34 mouse cellular contexts compared by ENCODE assay signal in genomic region chr15:28178951-28179350, GRCm38 (mm10). TPM values are rescaled to one million over a fixed set of nuclear protein-coding genes. Genes with fewer than 3 reads are reported as not detected.
"Had no signal": no experiment of that assay in that cellular context is flagged by ENCODE, and none has a peak within 500 bp of the region (broad histone marks: within the 10 kb centered on the region; RNA-seq: fewer than 3 reads in every experiment).

No protein-coding gene starts in this region.

- H3K4me2 ChIP-seq: limb, embryonic 12.5 days; limb, embryonic 13.5 days; limb, embryonic 15.5 days; liver, embryonic 11.5 days; liver, embryonic 12.5 days; liver, embryonic 13.5 days; liver, embryonic 15.5 days; lung, embryonic 14.5 days; lung, embryonic 15.5 days; midbrain, embryonic 11.5 days; midbrain, embryonic 12.5 days; midbrain, embryonic 13.5 days; midbrain, embryonic 15.5 days; neural tube, embryonic 12.5 days; neural tube, embryonic 13.5 days had no signal

- H3K4me3 ChIP-seq: limb, embryonic 10.5 days; limb, embryonic 12.5 days; limb, embryonic 13.5 days; limb, embryonic 15.5 days; liver, embryonic 12.5 days; liver, embryonic 13.5 days; liver, embryonic 15.5 days; lung, embryonic 15.5 days; megakaryocyte, embryonic 14.5 days; midbrain, embryonic 10.5 days; midbrain, embryonic 12.5 days; midbrain, embryonic 13.5 days; midbrain, embryonic 15.5 days; myocyte; neural tube, embryonic 12.5 days; neural tube, embryonic 13.5 days had no signal

- H3K27ac ChIP-seq: limb, embryonic 10.5 days; limb, embryonic 12.5 days; limb, embryonic 13.5 days; limb, embryonic 15.5 days; liver, embryonic 12.5 days; liver, embryonic 13.5 days; liver, embryonic 14.5 days; liver, embryonic 15.5 days; lung, embryonic 15.5 days; macrophage; midbrain, embryonic 10.5 days; midbrain, embryonic 12.5 days; midbrain, embryonic 13.5 days; midbrain, embryonic 15.5 days; neural tube, embryonic 12.5 days; neural tube, embryonic 13.5 days had no signal

- H3K9me3 ChIP-seq: limb, embryonic 10.5 days; limb, embryonic 12.5 days; limb, embryonic 13.5 days; limb, embryonic 15.5 days; liver, embryonic 12.5 days; liver, embryonic 13.5 days; liver, embryonic 15.5 days; lung, embryonic 15.5 days; megakaryocyte, embryonic 14.5 days; midbrain, embryonic 10.5 days; midbrain, embryonic 12.5 days; midbrain, embryonic 13.5 days; midbrain, embryonic 15.5 days; neural tube, embryonic 12.5 days; neural tube, embryonic 13.5 days had no signal

- DNase-seq: left cerebral cortex, postnatal 4 days; liver; liver, embryonic 13.5 days; liver, postnatal 0 days; lung, adult 2 months; lung, postnatal 14 days; lung, postnatal 4 days; midbrain, embryonic 14.5 days had no signal

- H3K27me3 ChIP-seq: limb, embryonic 15.5 days; liver, embryonic 12.5 days; liver, embryonic 13.5 days; liver, embryonic 15.5 days; lung, embryonic 15.5 days; midbrain, embryonic 15.5 days had no signal

- H3K36me3 ChIP-seq: limb, embryonic 10.5 days; limb, embryonic 12.5 days; limb, embryonic 13.5 days; limb, embryonic 15.5 days; liver, embryonic 12.5 days; liver, embryonic 13.5 days; liver, embryonic 15.5 days; lung, embryonic 15.5 days; midbrain, embryonic 10.5 days; midbrain, embryonic 12.5 days; midbrain, embryonic 13.5 days; midbrain, embryonic 15.5 days; neural tube, embryonic 12.5 days; neural tube, embryonic 13.5 days had no signal

- ATAC-seq: liver, embryonic 12.5 days; liver, postnatal 0 days; midbrain, embryonic 13.5 days; midbrain, embryonic 15.5 days; midbrain, embryonic 16.5 days had no signal

- H3K9ac ChIP-seq: limb, embryonic 12.5 days; limb, embryonic 13.5 days; limb, embryonic 15.5 days; liver, embryonic 12.5 days; liver, embryonic 13.5 days; liver, embryonic 14.5 days; liver, embryonic 15.5 days; liver, postnatal 0 days; lung, embryonic 14.5 days; lung, embryonic 15.5 days; midbrain, embryonic 12.5 days; midbrain, embryonic 13.5 days; midbrain, embryonic 15.5 days; neural tube, embryonic 12.5 days; neural tube, embryonic 13.5 days had no signal

- H3K4me1 ChIP-seq: limb, embryonic 13.5 days; liver, embryonic 12.5 days; liver, embryonic 13.5 days; liver, embryonic 15.5 days; midbrain, embryonic 10.5 days; midbrain, embryonic 12.5 days; midbrain, embryonic 13.5 days; neural tube, embryonic 12.5 days; neural tube, embryonic 13.5 days had no signal

RNA-seq across cellular contexts. Expression of gene Dnah5, which starts 24.6 kb away (rescaled TPM):
- total RNA-seq: megakaryocyte progenitor cell, adult 5-6 weeks; megakaryocyte, adult 5-6 weeks; megakaryocyte-erythroid progenitor cell, adult 5-6 weeks had no signal
- polyA plus RNA-seq: limb, embryonic 10.5 days; limb, embryonic 11.5 days; limb, embryonic 12.5 days; liver, embryonic 15.5 days; liver, embryonic 16.5 days; liver, postnatal 0 days; macrophage had no signal
